Mouse (Mus musculus) brown adipose tissue, adult 24 weeks (tissue): Measurements from ENCODE around the gene Bicral. TPM values are rescaled to one million over a fixed set of nuclear protein-coding genes. Genes with fewer than 3 reads are reported as not detected.

Source experiments
- H3K27ac ChIP-seq: fragments of 200-500 bp; replicated peaks from 2 replicates; pipeline ENCODE4 v1.5.1; 2012; ENCODE audit warnings: low read depth, mild to moderate bottlenecking, low read length
- H3K4me1 ChIP-seq: fragments of 200-500 bp; 2 replicates; pipeline ENCODE4 v1.6.1; 2012; ENCODE audit warnings: low read length, mixed read lengths; ENCODE audit not compliant: control insufficient read depth, insufficient read depth, insufficient read length
- H3K4me3 ChIP-seq: fragments of 200-500 bp; 2 replicates; pipeline ENCODE4 v1.5.1; 2012; ENCODE audit warnings: low read depth, mild to moderate bottlenecking, low read length, moderate library complexity; ENCODE audit not compliant: insufficient read depth
- polyA plus RNA-seq: library from polyadenylated mRNA; stranded (reverse); fragments of >200 nt; gene quantifications from 2 replicates; pipeline ENCODE4 v1.2.4, GENCODE M21; 2012; ENCODE audit not compliant: missing spikeins, insufficient read depth, insufficient read length

Gene Bicral
- polyA plus RNA-seq = 5.3 and 9.8 TPM in 2 replicates

- Histone ChIP-seq H3K4me3 (peak within 1 kb of the TSS; percentile 98), H3K27ac (peak within 1 kb of the TSS; percentile 97), H3K4me1 (peaks cover 14% of the 10 kb centered on the region)
Observed at GRCm38 (mm10) chr17:46857903-46858748, at the start of gene Bicral. Gene Bicral, minus strand, starts transcription at chr17:46858482.

- H3K4me1 ChIP-seq = no peaks in the 10 kb centered on the region
- H3K4me3 ChIP-seq = no peak overlapping the region
- no peak overlapping the region for H3K27ac ChIP-seq
Observed at GRCm38 (mm10) chr17:46903876-46904490, 45.7 kb upstream of the Bicral start.

GRCm38 (mm10) chr17:46900941-46901340 lies 42.7 kb upstream of the Bicral start:
- no peak overlapping the region for H3K27ac ChIP-seq
- H3K4me3 ChIP-seq = no peak overlapping the region
- no peaks in the 10 kb centered on the region; the same call in 1 of the 2 replicates for H3K4me1 ChIP-seq

GRCm38 (mm10) chr17:46897221-46897950 lies 39.1 kb upstream of the Bicral start:
- Histone ChIP-seq H3K4me1 (peaks cover 3% of the 10 kb centered on the region), H3K4me3 (no peak overlapping the region), H3K27ac (no peak overlapping the region)

GRCm38 (mm10) chr17:46895426-46895825 lies 37.1 kb upstream of the Bicral start:
- no peak overlapping the region for H3K4me3 ChIP-seq
- H3K4me1 ChIP-seq = peaks cover 11% of the 10 kb centered on the region
- no peak overlapping the region; the same call in 1 of the 2 replicates for H3K27ac ChIP-seq

- peak overlapping the region; percentile 75 for H3K4me3 ChIP-seq
- peaks cover 11% of the 10 kb centered on the region for H3K4me1 ChIP-seq
- H3K27ac ChIP-seq = peak overlapping the region; percentile 88
Observed at GRCm38 (mm10) chr17:46890843-46891594, 32.7 kb upstream of the Bicral start.

- Histone ChIP-seq H3K4me3 (peak within 1 kb of the TSS; percentile 75), H3K4me1 (peaks cover 11% of the 10 kb centered on the region), H3K27ac (peak within 1 kb of the TSS; percentile 88)
Observed at GRCm38 (mm10) chr17:46890116-46890815, 32.0 kb upstream of the Bicral start, which contains the start of gene Tbcc. Gene Tbcc, plus strand, starts transcription at chr17:46890684.

GRCm38 (mm10) chr17:46889450-46890084 lies 31.3 kb upstream of the Bicral start:
- H3K4me3 ChIP-seq = peak overlapping the region; percentile 75
- peak overlapping the region; percentile 71 for H3K27ac ChIP-seq
- peaks cover 11% of the 10 kb centered on the region for H3K4me1 ChIP-seq

GRCm38 (mm10) chr17:46888511-46889212 lies 30.4 kb upstream of the Bicral start:
- Histone ChIP-seq H3K4me3 (peak overlapping the region; percentile 75), H3K4me1 (peaks cover 11% of the 10 kb centered on the region), H3K27ac (peak overlapping the region; percentile 71; the same call in 1 of the 2 replicates)

- no peaks in the 10 kb centered on the region for H3K4me1 ChIP-seq
- no peak overlapping the region for H3K27ac ChIP-seq
- H3K4me3 ChIP-seq = no peak overlapping the region
Observed at GRCm38 (mm10) chr17:46885910-46886643, 27.8 kb upstream of the Bicral start.

GRCm38 (mm10) chr17:46885218-46885909 lies 27.1 kb upstream of the Bicral start:
- H3K4me1 ChIP-seq = no peaks in the 10 kb centered on the region
- H3K4me3 ChIP-seq = no peak overlapping the region
- H3K27ac ChIP-seq = no peak overlapping the region

- H3K4me1 ChIP-seq = no peaks in the 10 kb centered on the region
- no peak overlapping the region for H3K27ac ChIP-seq
- no peak overlapping the region for H3K4me3 ChIP-seq
Observed at GRCm38 (mm10) chr17:46884766-46885165, 26.5 kb upstream of the Bicral start.
